Mouse (Mus musculus): Measurements from ENCODE around the gene Sbf2. TPM values are rescaled to one million over a fixed set of nuclear protein-coding genes. Genes with fewer than 3 reads are reported as not detected.
A peak's percentile ranks its signal among the peaks of the same experiment; 100 is the strongest.

Gene Sbf2
- 29.0 and 35.4 TPM in 2 replicates for polyA plus RNA-seq (2014; fragmentation: Nextera tagmentation; extraction: Ambion mirVana)

DNA sequence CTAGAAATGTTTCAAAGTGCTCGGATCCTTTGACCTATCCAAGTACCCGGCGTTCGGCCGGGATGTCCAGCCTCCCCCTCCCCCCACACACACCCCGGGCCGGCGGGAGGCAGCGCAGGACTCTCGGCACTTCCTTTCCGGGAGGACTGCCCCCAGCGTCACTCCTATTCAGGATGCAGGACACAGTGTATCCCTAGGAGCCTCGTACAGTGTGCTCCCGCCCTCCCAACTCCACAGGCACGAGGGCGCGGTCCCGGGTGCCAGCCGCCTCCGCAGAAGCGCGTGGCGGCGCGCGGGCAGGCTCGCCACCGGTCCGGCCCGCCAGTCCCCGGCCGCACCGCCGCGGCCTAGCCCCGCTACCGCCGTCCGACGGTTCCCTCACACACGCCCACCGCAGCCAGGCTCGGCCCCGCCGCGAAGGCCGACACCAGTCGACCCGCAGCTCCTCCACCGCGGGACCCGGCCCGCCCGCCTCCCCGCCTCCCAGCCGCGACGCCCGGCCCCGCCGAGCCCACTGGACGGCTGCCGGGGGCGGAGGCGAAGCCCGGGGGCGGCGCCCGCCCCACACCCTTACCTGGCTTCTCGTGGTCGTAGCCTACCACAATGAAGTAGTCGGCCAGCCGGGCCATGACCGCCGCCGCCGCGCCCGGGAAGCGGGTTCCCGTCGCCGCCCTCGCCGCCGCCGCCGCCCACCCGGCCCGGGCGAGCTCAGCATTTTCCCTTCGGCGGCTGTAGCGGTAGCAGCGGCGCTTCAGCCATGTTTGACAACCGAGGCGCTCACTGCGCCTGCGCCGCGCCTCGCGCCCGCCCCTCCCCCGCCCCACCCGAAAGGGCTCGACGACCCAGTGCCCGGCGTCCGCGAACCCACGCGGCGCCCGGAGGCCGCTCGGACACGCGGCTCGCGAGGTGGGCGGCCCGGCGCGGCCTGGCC lies at the start of gene Sbf2:
Gene Sbf2 (minus strand): TSS at position 790 of the 931 bp plus-strand sequence.
- Histone ChIP-seq H3K36me3 (ENCODE audit: control insufficient read depth, insufficient read depth, low read length) (no peaks in the 10 kb centered on the region), H3K4me3 (ENCODE audit: low read depth, low read length) (peak within 1 kb of the TSS; percentile 91), H3K27ac (ENCODE audit: low read depth, low read length) (peak within 1 kb of the TSS; percentile 99), H3K9ac (ENCODE audit: low read depth, low read length) (peak within 1 kb of the TSS; percentile 94), H3K27me3 (ENCODE audit: control insufficient read depth, insufficient read depth, low read length) (peaks cover 2% of the 10 kb centered on the region; the same call in 1 of the 2 replicates), H3K4me1 (ENCODE audit: control insufficient read depth, insufficient read depth, low read length) (peaks cover 15% of the 10 kb centered on the region), H3K4me2 (peak within 1 kb of the TSS; percentile 62), H3K9me3 (replicated peaks; ENCODE audit: control insufficient read depth, low read length) (no peaks in the 10 kb centered on the region)
- WGBS (ENCODE audit: insufficient replicate concordance) = under 1% methylated on average over 68 of the region's 127 CpGs
- ATAC-seq (replicated peaks; ENCODE audit: insufficient number of reproducible peaks, low FRiP score, low TSS enrichment) = peak; percentile 89

DNA sequence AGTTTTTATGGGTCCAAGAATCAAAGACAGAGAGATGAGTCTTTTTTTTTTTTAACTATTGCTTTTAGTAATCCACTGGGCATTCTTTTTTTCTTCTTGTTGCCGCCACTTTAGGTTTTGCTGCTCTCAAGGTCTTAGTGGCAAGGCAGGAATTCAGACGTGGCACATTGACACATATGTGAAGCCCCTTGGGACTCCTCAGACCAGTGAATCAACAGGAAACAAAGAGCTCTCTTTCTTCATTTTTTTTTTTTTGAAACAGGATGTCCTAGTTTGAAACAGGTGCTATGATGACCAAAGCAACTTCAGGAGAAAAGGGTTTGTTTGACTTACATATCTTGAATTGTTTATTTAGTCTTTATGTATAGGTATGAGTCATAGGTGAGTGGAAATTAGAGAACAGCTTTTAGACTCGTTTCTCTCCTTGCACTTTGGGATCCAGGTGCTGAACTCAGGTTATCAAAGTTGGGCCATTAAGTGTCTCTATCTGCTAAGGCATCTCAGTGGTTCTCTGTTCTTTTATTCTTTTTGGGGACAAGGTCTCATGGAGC lies 43.7 kb upstream of the Sbf2 start:
- Histone ChIP-seq H3K27ac (ENCODE audit: low read depth, low read length) (no peak overlapping the region), H3K4me2 (no peak overlapping the region), H3K4me1 (ENCODE audit: control insufficient read depth, insufficient read depth, low read length) (0 out of 2 replicates have a peak, but pooled peaks cover 4% of the 10 kb centered on the region), H3K27me3 (ENCODE audit: control insufficient read depth, insufficient read depth, low read length) (no peaks in the 10 kb centered on the region), H3K9ac (ENCODE audit: low read depth, low read length) (no peak overlapping the region), H3K36me3 (ENCODE audit: control insufficient read depth, insufficient read depth, low read length) (no peaks in the 10 kb centered on the region), H3K9me3 (replicated peaks; ENCODE audit: control insufficient read depth, low read length) (no peaks in the 10 kb centered on the region), H3K4me3 (ENCODE audit: low read depth, low read length) (no peak overlapping the region)
- no peak for ATAC-seq (replicated peaks; ENCODE audit: insufficient number of reproducible peaks, low FRiP score, low TSS enrichment)
- 56% methylated on average over 3 of the region's 3 CpGs for WGBS (ENCODE audit: insufficient replicate concordance)

GRCm38 (mm10) chr7:110655966-110656365 lies 41.2 kb upstream of the Sbf2 start:
- H3K4me1 ChIP-seq (ENCODE audit: control insufficient read depth, insufficient read depth, low read length) = 0 out of 2 replicates have a peak, but pooled peaks cover 4% of the 10 kb centered on the region
- H3K4me3 ChIP-seq (ENCODE audit: low read depth, low read length) = no peak overlapping the region
- ATAC-seq (replicated peaks; ENCODE audit: insufficient number of reproducible peaks, low FRiP score, low TSS enrichment) = no peak
- WGBS (ENCODE audit: insufficient replicate concordance) = 45% methylated on average over 6 of the region's 6 CpGs
- H3K9ac ChIP-seq (ENCODE audit: low read depth, low read length) = no peak overlapping the region
- no peaks in the 10 kb centered on the region for H3K36me3 ChIP-seq (ENCODE audit: control insufficient read depth, insufficient read depth, low read length)
- H3K27ac ChIP-seq (ENCODE audit: low read depth, low read length) = 0 out of 2 replicates have a peak overlapping the region, but pooled peaks have one; percentile 18
- no peak overlapping the region for H3K4me2 ChIP-seq
- no peaks in the 10 kb centered on the region for H3K27me3 ChIP-seq (ENCODE audit: control insufficient read depth, insufficient read depth, low read length)
- H3K9me3 ChIP-seq (replicated peaks; ENCODE audit: control insufficient read depth, low read length) = no peaks in the 10 kb centered on the region

GRCm38 (mm10) chr7:110655230-110655629 lies 40.5 kb upstream of the Sbf2 start:
- Histone ChIP-seq H3K4me2 (no peak overlapping the region), H3K4me3 (ENCODE audit: low read depth, low read length) (no peak overlapping the region), H3K27me3 (ENCODE audit: control insufficient read depth, insufficient read depth, low read length) (no peaks in the 10 kb centered on the region), H3K36me3 (ENCODE audit: control insufficient read depth, insufficient read depth, low read length) (no peaks in the 10 kb centered on the region), H3K9ac (ENCODE audit: low read depth, low read length) (no peak overlapping the region), H3K27ac (ENCODE audit: low read depth, low read length) (no peak overlapping the region), H3K9me3 (replicated peaks; ENCODE audit: control insufficient read depth, low read length) (no peaks in the 10 kb centered on the region), H3K4me1 (ENCODE audit: control insufficient read depth, insufficient read depth, low read length) (0 out of 2 replicates have a peak, but pooled peaks cover 4% of the 10 kb centered on the region)
- ATAC-seq (replicated peaks; ENCODE audit: insufficient number of reproducible peaks, low FRiP score, low TSS enrichment) = no peak
- WGBS (ENCODE audit: insufficient replicate concordance) = 72% methylated on average over 3 of the region's 3 CpGs

- Histone ChIP-seq H3K4me2 (no peak overlapping the region), H3K36me3 (ENCODE audit: control insufficient read depth, insufficient read depth, low read length) (no peaks in the 10 kb centered on the region), H3K9ac (ENCODE audit: low read depth, low read length) (no peak overlapping the region), H3K27me3 (ENCODE audit: control insufficient read depth, insufficient read depth, low read length) (no peaks in the 10 kb centered on the region), H3K4me3 (ENCODE audit: low read depth, low read length) (no peak overlapping the region), H3K9me3 (replicated peaks; ENCODE audit: control insufficient read depth, low read length) (peaks cover 4% of the 10 kb centered on the region), H3K4me1 (ENCODE audit: control insufficient read depth, insufficient read depth, low read length) (peaks cover 14% of the 10 kb centered on the region), H3K27ac (ENCODE audit: low read depth, low read length) (no peak overlapping the region)
- ATAC-seq (replicated peaks; ENCODE audit: insufficient number of reproducible peaks, low FRiP score, low TSS enrichment) = no peak
- WGBS (ENCODE audit: insufficient replicate concordance) = 78% methylated on average over 6 of the region's 6 CpGs
These were observed 36.4 kb upstream of the Sbf2 start for GRCm38 (mm10) chr7:110651091-110651490.

GRCm38 (mm10) chr7:110650491-110650890 lies 35.8 kb upstream of the Sbf2 start:
- Histone ChIP-seq H3K9ac (ENCODE audit: low read depth, low read length) (no peak overlapping the region), H3K4me1 (ENCODE audit: control insufficient read depth, insufficient read depth, low read length) (peaks cover 12% of the 10 kb centered on the region), H3K9me3 (replicated peaks; ENCODE audit: control insufficient read depth, low read length) (peaks cover 4% of the 10 kb centered on the region), H3K4me3 (ENCODE audit: low read depth, low read length) (no peak overlapping the region), H3K36me3 (ENCODE audit: control insufficient read depth, insufficient read depth, low read length) (no peaks in the 10 kb centered on the region), H3K4me2 (no peak overlapping the region), H3K27ac (ENCODE audit: low read depth, low read length) (no peak overlapping the region), H3K27me3 (ENCODE audit: control insufficient read depth, insufficient read depth, low read length) (no peaks in the 10 kb centered on the region)
- no peak for ATAC-seq (replicated peaks; ENCODE audit: insufficient number of reproducible peaks, low FRiP score, low TSS enrichment)
- 35% methylated on average over 4 of the region's 4 CpGs for WGBS (ENCODE audit: insufficient replicate concordance)

DNA sequence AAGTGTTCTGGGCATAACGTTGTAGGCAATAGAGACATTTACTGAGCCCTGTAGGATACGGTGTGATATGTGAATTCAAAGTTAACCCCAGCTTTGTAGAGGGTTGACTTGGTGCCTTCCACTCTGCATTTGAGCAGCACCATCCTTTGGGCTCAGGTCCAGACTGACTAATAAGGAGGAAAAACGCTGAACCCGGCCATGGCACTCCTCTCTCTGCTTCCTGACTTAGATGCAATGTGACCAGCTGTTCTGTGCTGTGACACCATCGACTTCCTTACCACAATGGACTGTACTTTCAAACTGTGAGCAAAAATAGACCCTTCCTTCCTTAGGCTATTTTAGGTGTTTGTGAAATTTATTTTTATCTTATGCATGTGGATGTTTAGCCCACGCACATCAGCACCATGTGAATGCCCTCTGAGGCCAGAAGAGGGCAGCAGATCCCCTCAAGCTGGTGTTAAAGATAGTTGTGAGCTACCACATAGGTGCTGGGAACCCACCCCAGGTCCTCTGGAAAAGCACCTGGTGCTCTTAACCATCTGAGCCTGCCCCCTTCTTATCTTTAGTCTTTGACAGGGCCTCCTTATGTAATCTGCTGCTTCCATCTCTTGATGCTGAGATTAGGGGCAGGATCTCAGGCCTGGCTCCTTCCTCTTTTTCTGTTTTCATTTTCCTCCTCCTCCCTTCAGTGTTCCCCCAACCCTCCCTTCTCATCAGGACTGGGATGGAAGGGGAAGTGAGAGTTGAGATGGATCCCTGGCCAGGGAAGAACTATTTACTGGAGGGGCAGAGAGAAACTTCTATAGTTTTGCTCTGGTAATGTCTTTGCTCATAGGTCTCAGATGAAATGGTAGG lies 34.6 kb upstream of the Sbf2 start:
- Histone ChIP-seq H3K9me3 (replicated peaks; ENCODE audit: control insufficient read depth, low read length) (peaks cover 4% of the 10 kb centered on the region), H3K4me3 (ENCODE audit: low read depth, low read length) (no peak overlapping the region), H3K4me1 (ENCODE audit: control insufficient read depth, insufficient read depth, low read length) (peaks cover 17% of the 10 kb centered on the region), H3K27me3 (ENCODE audit: control insufficient read depth, insufficient read depth, low read length) (no peaks in the 10 kb centered on the region), H3K27ac (ENCODE audit: low read depth, low read length) (no peak overlapping the region), H3K36me3 (ENCODE audit: control insufficient read depth, insufficient read depth, low read length) (no peaks in the 10 kb centered on the region), H3K9ac (ENCODE audit: low read depth, low read length) (no peak overlapping the region), H3K4me2 (no peak overlapping the region)
- WGBS (ENCODE audit: insufficient replicate concordance) = 81% methylated on average over 6 of the region's 6 CpGs
- ATAC-seq (replicated peaks; ENCODE audit: insufficient number of reproducible peaks, low FRiP score, low TSS enrichment) = no peak

GRCm38 (mm10) chr7:110648455-110649085 lies 33.8 kb upstream of the Sbf2 start:
- Histone ChIP-seq H3K9me3 (replicated peaks; ENCODE audit: control insufficient read depth, low read length) (peaks cover 4% of the 10 kb centered on the region), H3K27ac (ENCODE audit: low read depth, low read length) (no peak overlapping the region), H3K4me1 (ENCODE audit: control insufficient read depth, insufficient read depth, low read length) (peaks cover 19% of the 10 kb centered on the region), H3K4me3 (ENCODE audit: low read depth, low read length) (no peak overlapping the region), H3K36me3 (ENCODE audit: control insufficient read depth, insufficient read depth, low read length) (no peaks in the 10 kb centered on the region), H3K9ac (ENCODE audit: low read depth, low read length) (no peak overlapping the region), H3K4me2 (no peak overlapping the region), H3K27me3 (ENCODE audit: control insufficient read depth, insufficient read depth, low read length) (no peaks in the 10 kb centered on the region)
- WGBS (ENCODE audit: insufficient replicate concordance) = 46% methylated on average over 13 of the region's 13 CpGs
- ATAC-seq (replicated peaks; ENCODE audit: insufficient number of reproducible peaks, low FRiP score, low TSS enrichment) = no peak

All from heart, embryonic 11.5 days (tissue).